Mouse (Mus musculus) B cell, adult 67 days (primary cell): ENCODE measurements around the gene Gm3642. TPM values are rescaled to one million over a fixed set of nuclear protein-coding genes. Genes with fewer than 3 reads are reported as not detected.

Source experiments
- total RNA-seq, 2 experiments: library from RNA; stranded (reverse); gene quantifications; 4 replicates each; pipeline ENCODE4 v1.2.4; 2023

Gm3642 gene
- total RNA-seq: not detected

DNA sequence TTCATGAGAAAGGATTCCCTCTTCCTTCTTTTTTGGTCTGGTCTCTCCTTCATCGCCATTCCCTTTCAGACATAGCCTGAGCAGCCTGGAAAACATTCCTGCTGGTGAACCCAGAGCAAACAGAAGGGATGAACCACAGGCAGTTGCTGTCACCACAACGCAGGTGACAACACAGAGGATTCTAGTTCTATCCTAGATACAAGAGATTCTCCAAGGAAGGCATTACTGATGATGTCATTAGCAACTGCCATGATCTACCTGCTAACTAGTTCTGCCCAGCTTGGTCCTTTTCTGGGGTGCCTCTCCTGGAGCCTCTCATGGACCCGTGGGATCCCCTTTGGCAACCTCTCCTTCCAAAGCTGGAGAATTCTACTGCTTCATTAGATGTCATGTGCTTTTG, at the start of gene Gm3642:
TSS of gene Gm3642 (minus strand) at position 101 of the 400 bp plus-strand sequence.

DNA sequence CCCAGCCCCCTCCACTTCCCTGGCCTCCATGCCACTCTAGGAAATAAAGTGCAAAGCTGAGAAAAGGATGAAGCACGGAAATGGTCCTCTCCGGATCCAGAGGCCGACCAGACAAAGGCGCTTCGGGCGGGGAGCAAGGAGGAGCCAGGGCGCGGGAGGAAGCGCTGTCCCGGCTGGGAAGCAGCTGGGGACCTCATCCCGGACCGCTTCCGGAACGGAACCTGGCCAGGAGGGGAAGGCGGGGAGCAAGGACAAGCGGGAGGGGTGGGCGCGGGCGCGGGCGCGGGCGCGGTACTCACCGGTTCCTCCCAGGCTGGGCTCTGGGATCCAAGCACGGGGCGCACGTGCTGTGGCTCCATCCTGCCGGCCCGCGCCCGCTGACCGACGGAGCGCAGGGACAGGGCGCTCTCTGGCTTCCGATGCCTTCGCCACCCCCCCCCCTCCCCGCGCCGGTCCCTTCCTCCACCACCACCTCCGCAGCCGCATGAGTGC, 49.5 kb upstream of the Gm3642 start, which contains the start of gene Gm3667:
TSS of gene Gm3667 (minus strand) at position 442 of the 492 bp plus-strand sequence.

Other genes with a start within 250 kb of the Gm3642 start
- gene Gm3629, start 249.7 kb downstream of the Gm3642 start, total RNA-seq: not detected
- not detected for gene Gm3460, start 217.9 kb downstream of the Gm3642 start, total RNA-seq
- gene Gm10251, start 156.1 kb downstream of the Gm3642 start, total RNA-seq: not detected
- not detected for gene Gm8050, start 120.1 kb downstream of the Gm3642 start, total RNA-seq
- 1 to 10 TPM; 1.0 to 2.0 TPM for gene Gm3636, start 98.0 kb downstream of the Gm3642 start, total RNA-seq
- gene Gm8362, start 65.9 kb downstream of the Gm3642 start, total RNA-seq: not detected
- gene Gm3667, start 49.7 kb upstream of the Gm3642 start, total RNA-seq: not detected
- not detected for gene Gm6356, start 133.5 kb upstream of the Gm3642 start, total RNA-seq
- not detected for gene Gm10406, start 187.1 kb upstream of the Gm3642 start, total RNA-seq
- not detected for gene Gm3685, start 204.7 kb upstream of the Gm3642 start, total RNA-seq